Mouse (Mus musculus): ENCODE measurements around the gene Dnmt3c. TPM values are rescaled to one million over a fixed set of nuclear protein-coding genes. Genes with fewer than 3 reads are reported as not detected.
"Not testable (repeated sequence)": the region's sequence is repeated elsewhere in the genome, so short reads cannot be mapped to it uniquely, and the experiment has no call there.

The Dnmt3c gene
- polyA plus RNA-seq, 1 experiment, result not detected

- no peaks in the 10 kb centered on the region for H3K36me3 ChIP-seq (ENCODE audit: control insufficient read depth, insufficient read depth, low read length)
Observed at GRCm38 (mm10) chr2:153677550-153677949, 18.9 kb upstream of the Dnmt3c start.

DNA sequence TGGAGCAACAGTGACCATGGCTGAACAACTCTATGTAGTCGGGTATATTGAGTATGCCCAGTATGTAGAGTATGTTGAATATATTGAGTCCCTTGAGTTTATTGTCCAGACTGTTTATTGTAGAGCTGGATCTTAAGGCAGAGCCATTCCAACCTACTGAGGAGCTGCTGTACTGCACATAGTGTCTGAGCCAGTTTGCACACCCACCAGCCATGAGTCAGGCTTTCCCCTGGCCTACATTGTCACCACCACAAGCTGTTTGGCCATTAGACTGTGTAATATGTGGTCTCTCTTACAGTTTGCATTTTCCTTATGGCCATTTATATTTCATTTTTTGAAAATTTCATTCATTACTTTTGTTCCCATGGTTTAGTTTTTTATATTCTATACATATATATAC lies 16.5 kb upstream of the Dnmt3c start:
- 97% methylated on average over 1 of the region's 1 CpGs for WGBS
- DNase-seq, result no peak
- H3K4me1 ChIP-seq (replicated peaks; ENCODE audit: control insufficient read depth, insufficient read depth, low read length), result no peaks in the 10 kb centered on the region
- H3K27me3 ChIP-seq (ENCODE audit: control insufficient read depth, insufficient read depth, low read length), result no peaks in the 10 kb centered on the region
- no peak overlapping the region for H3K27ac ChIP-seq (ENCODE audit: control insufficient read depth, insufficient read depth, low read length)
- TF ChIP-seq CTCF (IDR thresholded peaks at IDR 0.05; ENCODE audit: borderline replicate concordance, control insufficient read depth, extremely low read depth, insufficient read depth, low read length, poor library complexity) (no peak), POLR2A (IDR thresholded peaks at IDR 0.05; ENCODE audit: control insufficient read depth, extremely low read depth, insufficient read depth, low read length, poor library complexity) (no peak)
- no peaks in the 10 kb centered on the region for H3K36me3 ChIP-seq (ENCODE audit: control insufficient read depth, insufficient read depth, low read length)
- H3K4me3 ChIP-seq (ENCODE audit: control insufficient read depth, insufficient read depth, low read length), result no peak overlapping the region

More at GRCm38 (mm10) chr2:153677550-153677949, 18.9 kb upstream of the Dnmt3c start:
- DNase-seq, result no peak
- Histone ChIP-seq H3K4me3 (ENCODE audit: control insufficient read depth, insufficient read depth, low read length) (no peak overlapping the region), H3K4me1 (replicated peaks; ENCODE audit: control insufficient read depth, insufficient read depth, low read length) (no peaks in the 10 kb centered on the region), H3K27me3 (ENCODE audit: control insufficient read depth, insufficient read depth, low read length) (no peaks in the 10 kb centered on the region), H3K27ac (ENCODE audit: control insufficient read depth, insufficient read depth, low read length) (no peak overlapping the region)
- TF ChIP-seq POLR2A (IDR thresholded peaks at IDR 0.05; ENCODE audit: control insufficient read depth, extremely low read depth, insufficient read depth, low read length, poor library complexity) (no peak), CTCF (IDR thresholded peaks at IDR 0.05; ENCODE audit: borderline replicate concordance, control insufficient read depth, extremely low read depth, insufficient read depth, low read length, poor library complexity) (no peak)
- WGBS, result 93% methylated on average over 7 of the region's 7 CpGs

GRCm38 (mm10) chr2:153693413-153693812 lies 3.0 kb upstream of the Dnmt3c start:
- H3K4me1 ChIP-seq (replicated peaks; ENCODE audit: control insufficient read depth, insufficient read depth, low read length); DNase-seq; H3K36me3 ChIP-seq (ENCODE audit: control insufficient read depth, insufficient read depth, low read length); H3K27me3 ChIP-seq (ENCODE audit: control insufficient read depth, insufficient read depth, low read length); H3K27ac ChIP-seq (ENCODE audit: control insufficient read depth, insufficient read depth, low read length); H3K4me3 ChIP-seq (ENCODE audit: control insufficient read depth, insufficient read depth, low read length): not testable (repeated sequence)
- 96% methylated on average over 7 of the region's 7 CpGs for WGBS

DNA sequence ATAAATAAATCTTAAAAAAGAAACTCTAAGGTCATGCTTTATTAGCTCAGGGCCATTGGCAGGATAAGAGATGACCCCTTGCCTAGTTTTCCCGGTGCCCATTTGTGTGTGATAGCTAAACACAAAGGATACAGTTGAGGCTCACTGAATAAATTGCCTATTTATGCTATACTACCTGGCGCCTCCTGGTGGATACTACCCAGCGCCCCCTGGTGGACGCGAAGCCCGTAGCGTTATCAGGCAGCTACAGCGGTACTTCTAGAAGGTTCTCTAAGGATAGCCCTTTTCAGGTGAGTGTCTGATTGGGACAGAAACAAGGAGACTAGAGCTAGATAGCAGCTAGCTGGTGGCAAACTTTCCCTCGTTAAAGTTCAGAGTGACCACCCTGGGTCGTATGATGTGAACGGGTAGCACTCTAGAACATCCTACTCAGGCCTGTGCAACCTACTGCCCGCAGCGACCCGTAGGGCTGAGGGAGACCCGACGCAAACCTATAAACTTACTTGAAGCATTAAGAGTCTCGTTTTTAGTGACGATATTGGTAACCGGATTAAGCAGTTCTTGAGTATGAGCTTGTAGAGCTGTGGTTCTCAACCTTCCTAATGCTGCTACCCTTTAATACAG lies 1.9 kb upstream of the Dnmt3c start:
- DNase-seq, result peak; percentile 69
- no peak for TF ChIP-seq POLR2A (IDR thresholded peaks at IDR 0.05; ENCODE audit: control insufficient read depth, extremely low read depth, insufficient read depth, low read length, poor library complexity)
- peak; percentile 81 for TF ChIP-seq CTCF (IDR thresholded peaks at IDR 0.05; ENCODE audit: borderline replicate concordance, control insufficient read depth, extremely low read depth, insufficient read depth, low read length, poor library complexity)
- H3K27me3 ChIP-seq (ENCODE audit: control insufficient read depth, insufficient read depth, low read length), result no peaks in the 10 kb centered on the region
- WGBS, result 71% methylated on average over 19 of the region's 19 CpGs
- H3K27ac ChIP-seq (ENCODE audit: control insufficient read depth, insufficient read depth, low read length), result no peak overlapping the region
- no peaks in the 10 kb centered on the region for H3K36me3 ChIP-seq (ENCODE audit: control insufficient read depth, insufficient read depth, low read length)
- no peaks in the 10 kb centered on the region for H3K4me1 ChIP-seq (replicated peaks; ENCODE audit: control insufficient read depth, insufficient read depth, low read length)
- H3K4me3 ChIP-seq (ENCODE audit: control insufficient read depth, insufficient read depth, low read length), result no peak overlapping the region

DNA sequence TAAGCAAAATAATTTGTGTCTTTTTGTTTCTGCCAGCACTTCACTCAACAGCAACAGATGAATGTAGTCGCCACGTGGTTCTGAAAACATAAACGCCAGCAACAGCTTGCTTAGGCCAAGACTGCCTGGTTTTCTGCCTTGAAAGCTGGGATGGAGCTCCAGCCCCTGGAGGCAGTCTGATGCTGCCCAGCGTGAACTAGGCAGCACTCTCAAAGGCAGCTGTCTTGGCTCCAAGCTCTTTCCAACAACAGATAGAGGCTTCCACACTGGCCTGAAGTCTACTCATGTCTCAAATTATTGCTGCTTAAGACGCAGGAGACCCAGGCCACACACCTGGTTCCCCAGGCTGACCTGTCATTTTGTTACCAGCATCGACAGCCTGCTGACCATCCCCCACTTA lies 6.9 kb downstream of the Dnmt3c start:
- TF ChIP-seq CTCF (IDR thresholded peaks at IDR 0.05; ENCODE audit: borderline replicate concordance, control insufficient read depth, extremely low read depth, insufficient read depth, low read length, poor library complexity) (no peak), POLR2A (IDR thresholded peaks at IDR 0.05; ENCODE audit: control insufficient read depth, extremely low read depth, insufficient read depth, low read length, poor library complexity) (no peak)
- H3K27me3 ChIP-seq (ENCODE audit: control insufficient read depth, insufficient read depth, low read length), result no peaks in the 10 kb centered on the region
- H3K36me3 ChIP-seq (ENCODE audit: control insufficient read depth, insufficient read depth, low read length), result no peaks in the 10 kb centered on the region
- 84% methylated on average over 6 of the region's 6 CpGs for WGBS
- no peaks in the 10 kb centered on the region for H3K4me1 ChIP-seq (replicated peaks; ENCODE audit: control insufficient read depth, insufficient read depth, low read length)
- no peak for DNase-seq
- no peak overlapping the region for H3K4me3 ChIP-seq (ENCODE audit: control insufficient read depth, insufficient read depth, low read length)
- no peak overlapping the region for H3K27ac ChIP-seq (ENCODE audit: control insufficient read depth, insufficient read depth, low read length)

DNA sequence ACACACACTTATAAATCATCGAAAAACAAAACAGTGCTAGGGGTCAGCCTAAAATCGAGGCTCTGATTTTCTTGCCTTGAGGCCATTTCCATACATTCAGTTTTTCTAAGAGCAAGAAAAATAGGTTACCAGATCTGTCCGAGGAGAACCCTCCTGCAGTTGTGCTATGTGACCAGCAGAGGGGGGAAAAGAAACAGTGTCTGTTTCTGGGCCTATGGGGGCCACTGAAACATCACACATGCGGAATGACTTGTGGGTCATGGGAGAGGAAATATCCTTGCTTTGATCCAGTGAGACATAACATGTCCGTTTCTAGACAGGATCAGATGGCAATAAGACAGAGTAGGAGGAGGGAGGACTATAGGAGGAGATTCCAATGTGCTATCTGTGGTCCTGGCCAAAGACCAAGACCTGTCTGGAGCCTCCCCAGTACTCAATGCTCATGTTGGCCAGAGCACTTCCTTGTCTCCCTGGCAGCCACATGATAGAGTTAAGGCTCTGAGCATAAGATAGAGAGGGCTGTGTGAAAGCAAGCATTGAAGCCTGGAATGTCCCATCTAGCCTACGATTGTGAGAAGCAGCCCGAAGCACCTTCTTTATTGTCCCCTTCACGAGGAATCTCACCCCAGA lies 14.4 kb downstream of the Dnmt3c start:
- WGBS, result 53% methylated on average over 8 of the region's 8 CpGs
- Histone ChIP-seq H3K4me1 (replicated peaks; ENCODE audit: control insufficient read depth, insufficient read depth, low read length) (no peaks in the 10 kb centered on the region), H3K27ac (ENCODE audit: control insufficient read depth, insufficient read depth, low read length) (no peak overlapping the region)

More for the DNA sequence above, 14.4 kb downstream of the Dnmt3c start:
- Histone ChIP-seq H3K4me3 (ENCODE audit: control insufficient read depth, insufficient read depth, low read length) (no peak overlapping the region), H3K27me3 (ENCODE audit: control insufficient read depth, insufficient read depth, low read length) (no peaks in the 10 kb centered on the region), H3K36me3 (ENCODE audit: control insufficient read depth, insufficient read depth, low read length) (no peaks in the 10 kb centered on the region)
- DNase-seq, result peak; percentile 31
- TF ChIP-seq CTCF (IDR thresholded peaks at IDR 0.05; ENCODE audit: borderline replicate concordance, control insufficient read depth, extremely low read depth, insufficient read depth, low read length, poor library complexity), result no peak
- no peak for TF ChIP-seq POLR2A (IDR thresholded peaks at IDR 0.05; ENCODE audit: control insufficient read depth, extremely low read depth, insufficient read depth, low read length, poor library complexity)
